ENCODE assay signal across 14 mouse cellular contexts in genomic region chr2:93377797-93378196, GRCm38 (mm10). TPM values are rescaled to one million over a fixed set of nuclear protein-coding genes. Genes with fewer than 3 reads are reported as not detected.
DNase-seq lines count a peak whose midpoint lies in the region; ATAC-seq lines count a peak whose summit lies in the region.
"Had no signal": no experiment of that assay in that cellular context is flagged by ENCODE, and none has a peak within 500 bp of the region (broad histone marks: within the 10 kb centered on the region; RNA-seq: fewer than 3 reads in every experiment).

No protein-coding gene starts in this region.

- H3K4me3 ChIP-seq in forebrain, embryonic 15.5 days = no peak overlapping the region
- H3K4me3 ChIP-seq in forebrain, embryonic 10.5 days = no peak overlapping the region
- no peak overlapping the region for H3K4me3 ChIP-seq in embryonic facial prominence, embryonic 14.5 days (ENCODE audit: low read depth, low read length)

- peak overlapping the region; percentile 66 for H3K27ac ChIP-seq in forebrain, embryonic 15.5 days (replicated peaks)
- H3K27ac ChIP-seq in forebrain, embryonic 10.5 days = no peak overlapping the region
- no peak overlapping the region; the same call in 1 of the 2 replicates for H3K27ac ChIP-seq in embryonic facial prominence, embryonic 14.5 days (replicated peaks; ENCODE audit: low read depth, low read length)
- H3K27ac ChIP-seq: stomach, postnatal 0 days had no signal

- H3K9me3 ChIP-seq in forebrain, embryonic 15.5 days = no peaks in the 10 kb centered on the region
- H3K9me3 ChIP-seq in forebrain, embryonic 10.5 days = peaks cover 3% of the 10 kb centered on the region; the same call in 1 of the 2 replicates
- no peaks in the 10 kb centered on the region for H3K9me3 ChIP-seq in embryonic facial prominence, embryonic 14.5 days (ENCODE audit: control insufficient read depth, low read length)

- H3K4me2 ChIP-seq in forebrain, embryonic 15.5 days (replicated peaks) = 0 out of 2 replicates have a peak overlapping the region, but pooled peaks have one; percentile 8
- peak overlapping the region; percentile 10; the same call in 1 of the 2 replicates for H3K4me2 ChIP-seq in embryonic facial prominence, embryonic 14.5 days (ENCODE audit: low read depth, low read length)

- WGBS in forebrain, embryonic 15.5 days = 44% methylated on average over 15 of the region's 15 CpGs
- 69% methylated on average over 15 of the region's 15 CpGs for WGBS in forebrain, embryonic 10.5 days
- WGBS in embryonic facial prominence, embryonic 14.5 days = 25% methylated on average over 15 of the region's 15 CpGs

- no peaks in the 10 kb centered on the region for H3K36me3 ChIP-seq in forebrain, embryonic 15.5 days
- no peaks in the 10 kb centered on the region for H3K36me3 ChIP-seq in forebrain, embryonic 10.5 days (replicated peaks)
- no peaks in the 10 kb centered on the region for H3K36me3 ChIP-seq in embryonic facial prominence, embryonic 14.5 days (ENCODE audit: control insufficient read depth, insufficient read depth, low read length)

- peaks cover 13% of the 10 kb centered on the region for H3K4me1 ChIP-seq in forebrain, embryonic 15.5 days
- H3K4me1 ChIP-seq in forebrain, embryonic 10.5 days = peaks cover 34% of the 10 kb centered on the region
- H3K4me1 ChIP-seq in embryonic facial prominence, embryonic 14.5 days (ENCODE audit: control insufficient read depth, insufficient read depth, low read length) = peaks cover 4% of the 10 kb centered on the region; the same call in 1 of the 2 replicates

- DNase-seq in forebrain, embryonic 10.5 days (ENCODE audit: extremely low spot score, low spot score) = no peak
- peak; percentile 37 to 61 for DNase-seq in layer of hippocampus, adult 18-20 months (ENCODE audit: low spot score in 2 of 2)
- DNase-seq in layer of hippocampus, postnatal 10 days (ENCODE audit: low spot score in 2 of 2) = no peak
- DNase-seq in brain, embryonic 18.5 days (ENCODE audit: low read depth, low spot score) = peak; percentile 30
- peak; percentile 87 for DNase-seq in embryonic facial prominence, embryonic 14.5 days (ENCODE audit: low spot score)
- DNase-seq in kidney, postnatal 14 days = no peak
- no peak for DNase-seq in thymus, postnatal 36 days
- DNase-seq: adrenal gland, adult 2 months; B cell, adult 2 months; gastrocnemius, postnatal 14 days; lung, adult 2 months had no signal

- H3K27me3 ChIP-seq in forebrain, embryonic 15.5 days = no peaks in the 10 kb centered on the region
- no peaks in the 10 kb centered on the region for H3K27me3 ChIP-seq in forebrain, embryonic 10.5 days (ENCODE audit: poor library complexity, severe bottlenecking)
- no peaks in the 10 kb centered on the region for H3K27me3 ChIP-seq in embryonic facial prominence, embryonic 14.5 days (replicated peaks; ENCODE audit: control insufficient read depth, insufficient read depth, low read length)

- H3K9ac ChIP-seq in forebrain, embryonic 15.5 days (replicated peaks) = no peak overlapping the region
- H3K9ac ChIP-seq in embryonic facial prominence, embryonic 14.5 days (ENCODE audit: low read depth, low read length) = 0 out of 2 replicates have a peak overlapping the region, but pooled peaks have one; percentile 5

- no peak for ATAC-seq in forebrain, embryonic 15.5 days (replicated peaks)
- peak; percentile 41; the same call in 1 of the 2 replicates for ATAC-seq in embryonic facial prominence, embryonic 14.5 days (ENCODE audit: low read depth)

RNA-seq across cellular contexts. Expression of gene Tspan18, which starts 43.5 kb away (rescaled TPM):
- 16.5 and 16.9 TPM in 2 replicates for polyA plus RNA-seq in forebrain, embryonic 15.5 days (2015; fragmentation: Nextera tagmentation; extraction: Ambion mirVana)
- polyA plus RNA-seq in forebrain, embryonic 10.5 days (2016; fragmentation: Nextera tagmentation; extraction: Ambion mirVana) = 30.1 and 31.4 TPM in 2 replicates
- total RNA-seq in layer of hippocampus, adult 18-20 months (2021) = 10 to 100 TPM; 27.8 to 31.3 TPM
- 10 to 100 TPM; 53.3 to 55.7 TPM for total RNA-seq in layer of hippocampus, postnatal 10 days (2021)
- 31.2 and 34.5 TPM in 2 replicates for polyA plus RNA-seq in embryonic facial prominence, embryonic 14.5 days (2014; fragmentation: Nextera tagmentation; extraction: Ambion mirVana)
- total RNA-seq: monocyte, adult 5-6 weeks had no signal

Comparison
In these comparisons a context has a peak if more than half of its experiments do, and no peak if none do; other contexts are left out.
1. DNase-seq: peak in layer of hippocampus, adult 18-20 months (2 of 2), brain, embryonic 18.5 days (single experiment) and embryonic facial prominence, embryonic 14.5 days (single experiment); none in forebrain, embryonic 10.5 days (single experiment), layer of hippocampus, postnatal 10 days (0 of 2), kidney, postnatal 14 days (single experiment) and thymus, postnatal 36 days (0 of 2).